Mouse (Mus musculus) lung, postnatal 0 days (tissue): ENCODE results near the gene Asic1.

Experiments
- CTCF ChIP-seq: IDR thresholded peaks from 2 replicates; pipeline ENCODE4 v1.5.1; 2016; ENCODE audit warnings: antibody characterized with exemption, mild to moderate bottlenecking
- EP300 ChIP-seq: IDR thresholded peaks from 2 replicates; pipeline ENCODE4 v1.6.1; 2016; ENCODE audit warnings: antibody characterized with exemption, mild to moderate bottlenecking, control low read depth

GRCm38 (mm10) chr15:99703104-99703503 lies 32.9 kb downstream of the Asic1 start:
- TF ChIP-seq EP300 (no peak), CTCF (no peak)
